Mouse (Mus musculus): ENCODE results near the gene Hspa1l.
"Not testable (repeated sequence)": the region's sequence is repeated elsewhere in the genome, so short reads cannot be mapped to it uniquely, and the experiment has no call there.

The Hspa1l gene

DNA sequence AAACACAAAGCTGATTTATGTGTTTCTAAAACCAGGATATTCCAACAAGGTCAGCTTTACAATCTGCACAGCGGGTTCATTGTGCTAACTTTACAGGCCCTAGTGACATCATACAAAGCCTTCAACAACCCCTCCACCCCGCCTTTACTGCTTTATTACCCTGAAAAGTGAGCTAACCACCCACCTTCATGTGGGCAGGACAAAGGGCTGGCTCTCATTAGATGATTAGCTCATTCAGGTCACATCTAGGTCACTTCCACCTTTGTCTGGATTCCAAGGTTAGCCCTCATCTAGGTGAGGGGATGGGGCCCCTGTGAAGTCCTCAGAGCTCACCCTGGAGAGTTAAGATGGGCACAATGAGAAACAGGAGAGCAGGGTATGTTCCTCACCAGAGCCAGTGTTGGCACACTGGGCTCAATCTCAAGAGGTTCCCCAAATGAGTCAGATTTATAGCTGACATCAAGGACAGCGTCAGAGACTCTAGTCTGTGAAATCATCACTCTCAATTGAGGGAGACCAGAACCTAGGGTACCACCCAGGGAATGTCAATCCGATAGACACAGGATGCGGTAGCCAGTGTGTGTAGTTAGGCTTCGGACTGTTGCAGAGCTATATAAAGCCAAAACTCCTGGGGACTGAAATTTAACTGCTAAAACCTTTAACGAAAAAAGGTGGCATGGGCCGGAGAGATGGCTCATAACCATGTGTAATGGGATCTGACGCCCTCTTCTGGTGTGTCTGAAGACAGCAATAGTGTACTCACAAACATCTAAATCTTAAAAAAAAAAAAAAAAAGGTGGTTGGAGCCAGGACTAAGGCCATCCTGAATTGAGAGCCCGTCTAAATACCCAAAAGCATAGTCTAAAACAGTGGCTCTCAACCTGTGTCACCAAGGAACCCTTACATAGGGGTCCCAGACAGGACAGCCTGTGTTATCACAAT is 21.7 kb upstream of the Hspa1l start:
- DNase-seq (ENCODE audit: low spot score in 2 of 2): no peak

DNA sequence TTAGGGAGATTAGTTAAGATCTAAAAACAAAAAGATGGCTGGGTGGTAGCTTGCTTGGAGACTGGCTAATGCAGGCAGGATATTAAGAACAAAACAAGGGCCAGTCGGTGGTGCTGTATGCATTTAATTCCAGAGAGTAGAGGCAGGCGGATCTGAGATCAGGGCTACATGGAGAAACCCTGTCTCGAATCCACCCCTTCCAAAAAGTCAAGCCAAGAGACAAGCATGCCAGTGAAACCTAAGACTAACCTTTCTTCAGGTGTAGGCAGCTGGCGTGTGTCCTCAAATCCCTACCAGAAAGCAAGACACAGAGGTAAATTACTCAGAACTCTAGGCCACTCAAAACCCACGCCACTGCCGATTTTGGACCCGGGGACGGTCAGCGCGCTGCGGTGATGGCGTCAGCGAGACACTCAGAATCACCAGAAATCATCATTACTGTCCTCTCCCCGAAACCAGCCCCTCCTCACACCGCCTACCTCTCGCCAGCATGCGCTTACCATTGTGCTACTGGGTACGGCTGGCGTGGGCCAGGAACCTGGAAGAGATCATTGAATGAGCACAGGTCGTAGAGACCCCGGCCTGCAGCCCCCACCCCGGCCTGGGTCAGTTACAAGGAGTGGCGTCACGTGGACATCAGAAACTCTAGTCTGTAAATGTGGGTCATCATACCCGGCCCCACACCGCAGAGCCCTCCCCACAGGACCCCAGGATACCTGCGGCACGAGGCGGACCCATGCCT is 20.7 kb upstream of the Hspa1l start:
- peak in 1 of 2 experiments; percentile 52 for DNase-seq (ENCODE audit: low spot score in 2 of 2)

- peak in 1 of 2 experiments; percentile 77 for DNase-seq (ENCODE audit: low spot score in 2 of 2)
These were observed 20.0 kb upstream of the Hspa1l start for GRCm38 (mm10) chr17:34952378-34953040.

- DNase-seq (ENCODE audit: low spot score in 2 of 2): no peak
These were observed 19.2 kb upstream of the Hspa1l start for GRCm38 (mm10) chr17:34953258-34953657.

DNA sequence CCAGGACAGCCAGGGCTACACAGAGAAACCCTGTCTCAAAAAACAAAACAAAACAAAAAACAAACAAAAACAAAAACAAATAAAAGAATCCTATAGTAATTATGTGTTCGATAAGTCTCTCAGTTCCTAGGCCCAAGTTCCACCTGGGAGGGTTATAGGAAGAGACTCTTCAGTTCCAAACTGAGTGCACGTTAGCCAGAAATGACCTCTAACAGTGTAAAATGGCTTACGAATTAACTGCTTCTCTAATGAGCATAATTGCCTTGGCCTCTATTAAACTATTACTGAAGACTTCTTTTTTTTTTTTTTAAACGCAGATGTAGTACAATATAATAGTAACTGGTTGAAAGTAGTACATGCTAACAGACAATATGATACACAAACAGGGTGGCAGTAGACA is 18.6 kb upstream of the Hspa1l start:
- DNase-seq (ENCODE audit: low spot score in 2 of 2): no peak

- DNase-seq (ENCODE audit: low spot score in 2 of 2): no peak
These were observed 17.7 kb upstream of the Hspa1l start for GRCm38 (mm10) chr17:34954831-34955230.

DNA sequence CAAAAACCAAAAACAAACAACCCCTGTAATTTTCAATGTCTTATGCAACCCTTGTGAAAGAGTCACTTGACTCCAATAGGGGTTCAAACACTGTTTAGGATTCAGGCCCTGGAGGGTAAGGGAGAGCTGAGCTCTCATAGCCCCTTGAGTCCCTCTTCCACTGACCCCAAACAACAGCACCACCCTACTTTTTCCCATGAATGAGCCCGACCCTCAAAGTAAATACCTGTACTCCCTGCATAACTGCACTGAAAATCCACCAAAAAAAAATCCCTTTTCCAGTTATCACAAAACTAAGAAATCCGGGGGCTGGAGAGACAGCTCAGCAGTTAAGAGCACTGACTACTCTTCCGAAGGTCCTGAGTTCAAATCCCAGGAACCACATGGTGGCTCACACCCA is 16.6 kb upstream of the Hspa1l start:
- no peak for DNase-seq (ENCODE audit: low spot score in 2 of 2)

DNA sequence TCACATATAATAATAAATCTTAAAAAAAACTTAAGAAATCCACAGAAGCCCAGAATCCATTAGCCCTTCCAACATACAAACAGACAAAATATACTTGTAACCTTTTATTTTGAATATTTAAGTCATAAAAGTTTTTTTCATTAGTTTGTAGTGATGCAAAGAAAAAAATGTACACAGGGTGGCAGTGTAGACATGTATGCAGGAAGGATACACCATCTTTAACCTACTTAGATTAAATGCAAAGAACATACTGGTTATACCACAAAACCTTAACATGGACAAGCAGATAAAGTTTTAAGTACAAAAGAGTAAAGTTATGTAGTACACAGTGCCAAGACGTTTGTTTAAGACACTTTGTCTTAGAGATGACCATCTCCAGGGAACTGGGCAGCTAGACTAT is 16.2 kb upstream of the Hspa1l start:
- DNase-seq (ENCODE audit: low spot score in 2 of 2): no peak

DNA sequence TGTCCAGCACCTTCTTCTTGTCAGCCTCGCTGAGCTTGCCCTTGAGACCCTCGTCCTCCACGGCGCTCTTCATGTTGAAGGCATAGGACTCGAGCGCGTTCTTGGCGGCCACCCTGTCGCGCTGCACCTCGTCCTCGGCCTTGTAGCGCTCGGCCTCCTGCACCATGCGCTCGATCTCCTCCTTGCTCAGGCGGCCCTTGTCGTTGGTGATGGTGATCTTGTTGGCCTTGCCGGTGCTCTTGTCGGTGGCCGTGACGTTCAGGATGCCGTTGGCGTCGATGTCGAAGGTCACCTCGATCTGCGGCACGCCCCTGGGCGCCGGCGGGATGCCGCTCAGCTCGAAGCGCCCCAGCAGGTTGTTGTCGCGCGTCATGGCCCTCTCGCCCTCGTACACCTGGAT is 15.2 kb upstream of the Hspa1l start:
- DNase-seq (ENCODE audit: low spot score in 2 of 2): not testable (repeated sequence)

DNA sequence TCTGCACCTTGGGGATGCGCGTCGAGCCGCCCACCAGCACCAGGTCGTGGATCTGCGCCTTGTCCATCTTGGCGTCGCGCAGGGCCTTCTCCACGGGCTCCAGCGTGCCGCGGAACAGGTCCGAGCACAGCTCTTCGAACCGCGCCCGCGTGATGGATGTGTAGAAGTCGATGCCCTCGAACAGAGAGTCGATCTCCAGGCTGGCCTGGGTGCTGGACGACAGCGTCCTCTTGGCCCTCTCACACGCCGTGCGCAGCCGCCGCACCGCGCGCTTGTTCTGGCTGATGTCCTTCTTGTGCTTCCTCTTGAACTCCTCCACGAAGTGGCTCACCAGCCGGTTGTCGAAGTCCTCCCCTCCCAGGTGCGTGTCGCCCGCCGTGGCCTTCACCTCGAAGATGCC is 14.5 kb upstream of the Hspa1l start:
- DNase-seq (ENCODE audit: low spot score in 2 of 2): not testable (repeated sequence)

- not testable (repeated sequence) for DNase-seq (ENCODE audit: low spot score in 2 of 2)
These were observed 13.8 kb upstream of the Hspa1l start for GRCm38 (mm10) chr17:34958734-34959129.

DNA sequence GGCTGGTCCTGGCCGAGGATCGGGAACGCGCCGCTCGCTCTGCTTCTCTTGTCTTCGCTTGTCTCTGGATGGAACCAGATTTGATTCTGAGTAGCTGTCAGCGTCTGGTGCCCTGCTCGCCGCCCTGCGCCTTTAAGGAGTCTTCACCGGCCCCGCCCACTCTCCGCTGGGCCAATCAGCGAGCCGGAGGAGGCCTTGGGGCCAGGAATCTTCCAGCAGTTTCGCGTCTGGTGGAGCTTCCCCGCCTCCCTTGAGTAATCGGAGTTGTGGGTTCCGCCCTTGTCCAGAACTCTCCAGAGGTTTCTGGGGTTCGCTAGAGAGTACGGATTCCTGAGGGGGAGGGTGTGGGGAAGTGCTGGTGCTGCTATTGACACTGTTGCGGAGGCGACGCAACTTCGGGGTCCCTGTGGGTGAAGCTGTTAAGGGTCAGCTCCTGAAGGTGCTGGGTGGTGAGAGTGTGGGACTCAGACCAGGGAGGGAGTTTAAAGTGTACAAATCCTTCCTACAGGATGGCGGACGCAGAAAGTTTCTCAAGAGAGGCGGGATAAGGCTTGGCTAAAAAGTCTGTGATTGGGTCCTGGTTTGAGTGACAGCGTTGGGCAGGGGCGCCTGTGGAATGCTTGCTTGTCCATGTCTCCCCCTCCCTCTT is 13.2 kb upstream of the Hspa1l start, which contains the start of gene Hspa1b:
Gene Hspa1b, minus strand, starts transcription at position 109 of the 649 bp plus-strand sequence.
- peak; percentile 68 to 71 for DNase-seq (ENCODE audit: low spot score in 2 of 2)

- no peak for DNase-seq (ENCODE audit: low spot score in 2 of 2)
These were observed 12.5 kb upstream of the Hspa1l start for GRCm38 (mm10) chr17:34959881-34960515.

DNA sequence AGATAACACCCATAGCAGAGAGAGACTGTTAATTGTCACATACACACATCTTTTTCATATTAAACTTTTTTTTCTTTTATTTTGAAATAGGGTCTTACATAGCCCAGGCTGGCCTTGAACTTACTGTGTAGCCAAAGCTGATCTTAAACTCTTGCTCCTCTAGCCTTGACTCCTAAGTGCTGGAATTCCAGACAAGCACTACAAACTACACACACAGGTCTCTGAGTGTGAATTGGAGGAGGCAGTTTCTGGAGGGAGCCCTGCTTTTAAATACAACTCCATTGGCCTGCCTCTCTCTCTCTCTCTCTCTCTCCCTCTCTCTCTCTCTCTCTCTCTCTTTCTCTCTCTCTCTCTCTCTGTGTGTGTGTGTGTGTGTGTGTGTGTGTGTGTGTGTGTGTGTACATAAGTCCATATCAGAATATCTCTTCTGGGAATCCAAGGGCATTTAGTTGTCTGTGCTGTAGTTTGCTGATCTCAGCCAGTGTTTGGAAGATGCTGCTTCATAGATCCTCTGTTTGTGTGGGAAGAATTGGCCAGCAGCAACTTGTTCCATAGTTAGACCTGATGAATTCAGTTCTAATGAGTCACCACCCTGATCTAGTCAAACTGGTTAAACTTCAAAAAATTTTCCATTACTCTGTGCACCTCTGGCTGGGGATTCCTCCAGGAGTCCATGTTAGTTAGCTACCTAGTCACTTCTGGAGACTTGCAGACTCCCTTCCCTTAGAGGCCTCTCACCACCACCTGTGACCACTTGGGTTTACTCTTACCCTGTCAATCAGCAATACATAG is 11.6 kb upstream of the Hspa1l start:
- no peak for DNase-seq (ENCODE audit: low spot score in 2 of 2)

- no peak for DNase-seq (ENCODE audit: low spot score in 2 of 2)
These were observed 10.4 kb upstream of the Hspa1l start for GRCm38 (mm10) chr17:34962125-34962524.

- no peak for DNase-seq (ENCODE audit: low spot score in 2 of 2)
These were observed 9.7 kb upstream of the Hspa1l start for GRCm38 (mm10) chr17:34962841-34963240.

DNA sequence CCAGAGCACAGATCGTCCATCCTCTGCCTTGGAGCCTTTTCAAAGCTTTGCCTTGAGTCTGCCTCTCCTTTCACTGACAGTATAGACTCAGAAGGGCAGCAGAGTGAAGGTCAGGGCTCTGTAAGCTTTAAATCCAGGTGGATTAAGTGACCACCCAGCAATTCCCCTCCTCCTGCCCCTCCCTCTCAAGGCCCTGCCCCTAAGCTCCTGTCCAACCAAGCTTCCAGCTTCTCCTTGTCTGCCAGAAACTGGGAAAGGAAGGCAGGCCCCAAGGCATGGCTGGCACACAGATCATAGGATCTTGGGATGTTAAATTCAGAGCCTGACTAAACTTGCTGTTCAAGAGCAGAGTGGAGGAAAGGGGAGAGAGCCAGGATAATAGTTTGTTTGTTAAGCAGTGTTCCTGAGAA is 7.9 kb upstream of the Hspa1l start:
- DNase-seq (ENCODE audit: low spot score in 2 of 2): no peak

- no peak for DNase-seq (ENCODE audit: low spot score in 2 of 2)
These were observed 6.9 kb upstream of the Hspa1l start for GRCm38 (mm10) chr17:34965627-34966026.

- DNase-seq (ENCODE audit: low spot score in 2 of 2): not testable (repeated sequence)
These were observed 2.7 kb upstream of the Hspa1l start, which contains the start of gene Gm20481 for GRCm38 (mm10) chr17:34969822-34970221. Gene Gm20481, plus strand, starts transcription at chr17:34969912.

DNA sequence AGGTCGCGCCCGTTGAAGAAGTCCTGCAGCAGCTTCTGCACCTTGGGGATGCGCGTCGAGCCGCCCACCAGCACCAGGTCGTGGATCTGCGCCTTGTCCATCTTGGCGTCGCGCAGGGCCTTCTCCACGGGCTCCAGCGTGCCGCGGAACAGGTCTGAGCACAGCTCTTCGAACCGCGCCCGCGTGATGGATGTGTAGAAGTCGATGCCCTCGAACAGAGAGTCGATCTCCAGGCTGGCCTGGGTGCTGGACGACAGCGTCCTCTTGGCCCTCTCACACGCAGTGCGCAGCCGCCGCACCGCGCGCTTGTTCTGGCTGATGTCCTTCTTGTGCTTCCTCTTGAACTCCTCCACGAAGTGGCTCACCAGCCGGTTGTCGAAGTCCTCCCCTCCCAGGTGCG is 1.7 kb upstream of the Hspa1l start:
- DNase-seq (ENCODE audit: low spot score in 2 of 2): not testable (repeated sequence)
